Mouse (Mus musculus) neural tube, embryonic 15.5 days (tissue): ENCODE measurements at regions not wholly inside any gene's neighbourhood (a gene's known extent, or its start where the extent isn't known, plus 50 kb on each side); places are given as distances from the start of the nearest gene placed in this dataset.

Experiments
- ATAC-seq: fragments of 200-750 bp; cut with Nextera tagmentation; 2 replicates; pipeline ENCODE4 v1.8.0; 2017; ENCODE audit warnings: mild to moderate bottlenecking, moderate TSS enrichment, moderate library complexity; ENCODE audit not compliant: low FRiP score
- H3K27ac ChIP-seq: fragments of 300-500 bp; sonication (generic); replicated peaks from 2 replicates; pipeline ENCODE4 v1.5.1; 2015; ENCODE audit warnings: mild to moderate bottlenecking, inconsistent platforms
- H3K27me3 ChIP-seq: fragments of 300-500 bp; sonication (generic); replicated peaks from 2 replicates; pipeline ENCODE4 v1.6.1; 2015; ENCODE audit warnings: inconsistent platforms
- H3K36me3 ChIP-seq: fragments of 300-500 bp; sonication (generic); 2 replicates; pipeline ENCODE4 v1.6.1; 2015; ENCODE audit warnings: inconsistent platforms
- H3K4me1 ChIP-seq: fragments of 300-500 bp; sonication (generic); 2 replicates; pipeline ENCODE4 v1.6.1; 2015; ENCODE audit warnings: inconsistent platforms
- H3K4me2 ChIP-seq: fragments of 300-500 bp; sonication (generic); 2 replicates; pipeline ENCODE4 v1.6.1; 2015; ENCODE audit warnings: inconsistent platforms, mild to moderate bottlenecking, moderate library complexity
- H3K4me3 ChIP-seq: fragments of 300-500 bp; sonication (generic); replicated peaks from 2 replicates; pipeline ENCODE4 v1.5.1; 2015; ENCODE audit warnings: mild to moderate bottlenecking, inconsistent platforms
- H3K9ac ChIP-seq: fragments of 300-500 bp; sonication (generic); replicated peaks from 2 replicates; pipeline ENCODE4 v1.6.1; 2015; ENCODE audit warnings: mild to moderate bottlenecking, inconsistent platforms
- H3K9me3 ChIP-seq: fragments of 300-500 bp; sonication (generic); replicated peaks from 2 replicates; pipeline ENCODE4 v1.6.1; 2016; ENCODE audit warnings: inconsistent platforms
- WGBS: fragments of 180-500 bp; shearing (Covaris S2); methylation state at CpG from one replicate; pipeline ENCODE4 v1.1.7; 2015; ENCODE audit warnings: mixed read lengths; 5-methylcytosine and 5-hydroxymethylcytosine counted together

GRCm38 (mm10) chr14:72884561-72884960 is 164.4 kb downstream of the Cysltr2 start:
- H3K9me3 ChIP-seq, result no peaks in the 10 kb centered on the region
- no peak overlapping the region for H3K27ac ChIP-seq
- WGBS, result 75% methylated on average over 4 of the region's 4 CpGs
- H3K36me3 ChIP-seq, result no peaks in the 10 kb centered on the region
- no peak overlapping the region for H3K9ac ChIP-seq
- no peaks in the 10 kb centered on the region for H3K27me3 ChIP-seq
- H3K4me2 ChIP-seq, result no peak overlapping the region
- no peak for ATAC-seq
- H3K4me1 ChIP-seq, result no peaks in the 10 kb centered on the region; the same call in 1 of the 2 replicates
- H3K4me3 ChIP-seq, result no peak overlapping the region

- H3K36me3 ChIP-seq, result no peaks in the 10 kb centered on the region
- no peaks in the 10 kb centered on the region for H3K4me1 ChIP-seq
- H3K4me3 ChIP-seq, result no peak overlapping the region
- no peak for ATAC-seq
- H3K27me3 ChIP-seq, result no peaks in the 10 kb centered on the region
- no peaks in the 10 kb centered on the region for H3K9me3 ChIP-seq
- no peak overlapping the region for H3K4me2 ChIP-seq
- H3K9ac ChIP-seq, result no peak overlapping the region
- H3K27ac ChIP-seq, result no peak overlapping the region
Measured at GRCm38 (mm10) chr14:72877132-72877531, 167.3 kb upstream of the Fndc3a start.

- Histone ChIP-seq H3K9me3 (no peaks in the 10 kb centered on the region), H3K4me1 (0 out of 2 replicates have a peak, but pooled peaks cover 5% of the 10 kb centered on the region), H3K4me2 (no peak overlapping the region), H3K27ac (no peak overlapping the region), H3K9ac (no peak overlapping the region), H3K27me3 (no peaks in the 10 kb centered on the region), H3K36me3 (no peaks in the 10 kb centered on the region), H3K4me3 (no peak overlapping the region)
- WGBS, result 91% methylated on average over 3 of the region's 3 CpGs
- no peak for ATAC-seq
Measured at GRCm38 (mm10) chr14:72873494-72873893, 163.7 kb upstream of the Fndc3a start.

GRCm38 (mm10) chr14:72869188-72869749 is 159.5 kb upstream of the Fndc3a start:
- Histone ChIP-seq H3K9ac (no peak overlapping the region), H3K4me1 (0 out of 2 replicates have a peak, but pooled peaks cover 5% of the 10 kb centered on the region), H3K9me3 (no peaks in the 10 kb centered on the region), H3K36me3 (no peaks in the 10 kb centered on the region), H3K27me3 (no peaks in the 10 kb centered on the region), H3K27ac (peak overlapping the region; percentile 33; the same call in 1 of the 2 replicates), H3K4me3 (no peak overlapping the region), H3K4me2 (peak overlapping the region; percentile 25)
- 55% methylated on average over 20 of the region's 20 CpGs for WGBS
- peak; percentile 47; the same call in 1 of the 2 replicates for ATAC-seq

GRCm38 (mm10) chr14:72866896-72867295 is 157.1 kb upstream of the Fndc3a start:
- WGBS, result 52% methylated on average over 2 of the region's 2 CpGs
- Histone ChIP-seq H3K9me3 (no peaks in the 10 kb centered on the region), H3K36me3 (no peaks in the 10 kb centered on the region)

GRCm38 (mm10) chr14:72865531-72865930 is 155.7 kb upstream of the Fndc3a start:
- H3K36me3 ChIP-seq, result no peaks in the 10 kb centered on the region
- H3K27ac ChIP-seq, result no peak overlapping the region
- H3K9me3 ChIP-seq, result no peaks in the 10 kb centered on the region
- no peak overlapping the region for H3K4me2 ChIP-seq
- no peaks in the 10 kb centered on the region for H3K27me3 ChIP-seq
- ATAC-seq, result no peak
- H3K9ac ChIP-seq, result no peak overlapping the region
- H3K4me1 ChIP-seq, result 0 out of 2 replicates have a peak, but pooled peaks cover 5% of the 10 kb centered on the region
- no peak overlapping the region for H3K4me3 ChIP-seq

More at GRCm38 (mm10) chr14:72866896-72867295, 157.1 kb upstream of the Fndc3a start:
- H3K9ac ChIP-seq, result no peak overlapping the region
- no peak overlapping the region for H3K4me2 ChIP-seq
- no peak for ATAC-seq
- H3K4me1 ChIP-seq, result 0 out of 2 replicates have a peak, but pooled peaks cover 5% of the 10 kb centered on the region
- no peak overlapping the region for H3K27ac ChIP-seq
- H3K4me3 ChIP-seq, result no peak overlapping the region
- H3K27me3 ChIP-seq, result no peaks in the 10 kb centered on the region

GRCm38 (mm10) chr14:72864792-72865191 is 155.0 kb upstream of the Fndc3a start:
- no peak overlapping the region for H3K9ac ChIP-seq
- no peak overlapping the region for H3K4me2 ChIP-seq
- H3K9me3 ChIP-seq, result no peaks in the 10 kb centered on the region
- WGBS, result 81% methylated on average over 4 of the region's 4 CpGs
- H3K4me1 ChIP-seq, result 0 out of 2 replicates have a peak, but pooled peaks cover 5% of the 10 kb centered on the region
- no peaks in the 10 kb centered on the region for H3K27me3 ChIP-seq
- H3K27ac ChIP-seq, result no peak overlapping the region
- no peaks in the 10 kb centered on the region for H3K36me3 ChIP-seq
- H3K4me3 ChIP-seq, result no peak overlapping the region
- no peak for ATAC-seq

- Histone ChIP-seq H3K9me3 (no peaks in the 10 kb centered on the region), H3K9ac (no peak overlapping the region), H3K27me3 (no peaks in the 10 kb centered on the region), H3K27ac (no peak overlapping the region), H3K4me2 (no peak overlapping the region), H3K36me3 (no peaks in the 10 kb centered on the region), H3K4me3 (no peak overlapping the region), H3K4me1 (0 out of 2 replicates have a peak, but pooled peaks cover 1% of the 10 kb centered on the region)
- 88% methylated on average over 5 of the region's 5 CpGs for WGBS
- ATAC-seq, result no peak
Measured at GRCm38 (mm10) chr14:72864130-72864529, 154.3 kb upstream of the Fndc3a start.

- 82% methylated on average over 7 of the region's 7 CpGs for WGBS
Measured at GRCm38 (mm10) chr14:72862806-72863526, 153.2 kb upstream of the Fndc3a start.

GRCm38 (mm10) chr14:72854226-72854625 is 144.4 kb upstream of the Fndc3a start:
- Histone ChIP-seq H3K36me3 (no peaks in the 10 kb centered on the region), H3K4me2 (no peak overlapping the region), H3K4me3 (no peak overlapping the region), H3K27me3 (no peaks in the 10 kb centered on the region), H3K9me3 (no peaks in the 10 kb centered on the region), H3K27ac (no peak overlapping the region), H3K9ac (no peak overlapping the region), H3K4me1 (no peaks in the 10 kb centered on the region)
- ATAC-seq, result no peak
- whole genome bisulfite sequencing, result 52% methylated on average over 1 of the region's 1 CpGs

More at GRCm38 (mm10) chr14:72862806-72863526, 153.2 kb upstream of the Fndc3a start:
- ATAC-seq, result no peak
- Histone ChIP-seq H3K36me3 (no peaks in the 10 kb centered on the region), H3K27me3 (no peaks in the 10 kb centered on the region), H3K4me2 (no peak overlapping the region), H3K9ac (no peak overlapping the region), H3K27ac (no peak overlapping the region), H3K9me3 (no peaks in the 10 kb centered on the region), H3K4me3 (no peak overlapping the region), H3K4me1 (no peaks in the 10 kb centered on the region)

- Histone ChIP-seq H3K27me3 (no peaks in the 10 kb centered on the region), H3K4me3 (no peak overlapping the region), H3K36me3 (no peaks in the 10 kb centered on the region), H3K9me3 (no peaks in the 10 kb centered on the region), H3K4me2 (no peak overlapping the region), H3K4me1 (no peaks in the 10 kb centered on the region), H3K27ac (no peak overlapping the region), H3K9ac (no peak overlapping the region)
- ATAC-seq, result no peak
- WGBS, result 89% methylated on average over 3 of the region's 3 CpGs
Measured at GRCm38 (mm10) chr14:72853104-72853503, 143.3 kb upstream of the Fndc3a start.

- 85% methylated on average over 3 of the region's 3 CpGs for WGBS
- no peak overlapping the region for H3K9ac ChIP-seq
- ATAC-seq, result no peak
- H3K4me2 ChIP-seq, result no peak overlapping the region
- H3K4me3 ChIP-seq, result no peak overlapping the region
- no peak overlapping the region for H3K27ac ChIP-seq
- peaks cover 4% of the 10 kb centered on the region for H3K4me1 ChIP-seq
- no peaks in the 10 kb centered on the region for H3K36me3 ChIP-seq
- no peaks in the 10 kb centered on the region for H3K27me3 ChIP-seq
- no peaks in the 10 kb centered on the region for H3K9me3 ChIP-seq
Measured at GRCm38 (mm10) chr14:72850884-72851283, 141.1 kb upstream of the Fndc3a start.
